Mouse (Mus musculus) C2C12 (cell line): ENCODE measurements at regions not wholly inside any gene's neighbourhood (a gene's known extent, or its start where the extent isn't known, plus 50 kb on each side); places are given as distances from the start of the nearest gene placed in this dataset.

Experiments used
- CTCF ChIP-seq: IDR thresholded peaks from one replicate; pipeline ENCODE4 v1.5.1; 2011; ENCODE audit not compliant: control insufficient read depth, insufficient read depth, insufficient read length
- USF1 ChIP-seq: IDR thresholded peaks from one replicate; pipeline ENCODE4 v1.6.1; 2011; ENCODE audit warnings: low read depth, mild to moderate bottlenecking, control low read depth, moderate library complexity

- TF ChIP-seq CTCF (no peak), USF1 (no peak)
Observed at GRCm38 (mm10) chr19:36204269-36204668, 84.4 kb upstream of the Ankrd1 start.
